Mouse (Mus musculus): ENCODE data around the gene Nek11. TPM values are rescaled to one million over a fixed set of nuclear protein-coding genes. Genes with fewer than 3 reads are reported as not detected.

Gene Nek11
- polyA plus RNA-seq, 1 experiment from 2014 or later = 5.3 TPM

GRCm38 (mm10) chr9:105376411-105376810 is 18.9 kb downstream of the Nek11 start:
- no peaks in the 10 kb centered on the region for H3K27me3 ChIP-seq (ENCODE audit: control insufficient read depth, insufficient read depth, low read depth, low read length)
- peaks cover 16% of the 10 kb centered on the region for H3K4me1 ChIP-seq (ENCODE audit: control insufficient read depth, insufficient read depth, low read length)
- H3K9ac ChIP-seq (ENCODE audit: low read depth, low read length) = no peak overlapping the region
- H3K4me3 ChIP-seq (ENCODE audit: low read depth, low read length) = no peak overlapping the region
- ATAC-seq = no peak
- H3K36me3 ChIP-seq (ENCODE audit: control insufficient read depth, insufficient read depth, low read length) = no peaks in the 10 kb centered on the region
- peak overlapping the region; percentile 53 for H3K27ac ChIP-seq (ENCODE audit: low read length)
- H3K4me2 ChIP-seq (ENCODE audit: low read length) = no peak overlapping the region
- 63% methylated on average over 7 of the region's 7 CpGs for WGBS
- no peaks in the 10 kb centered on the region for H3K9me3 ChIP-seq (replicated peaks; ENCODE audit: control insufficient read depth, low read length, poor library complexity, severe bottlenecking)

DNA sequence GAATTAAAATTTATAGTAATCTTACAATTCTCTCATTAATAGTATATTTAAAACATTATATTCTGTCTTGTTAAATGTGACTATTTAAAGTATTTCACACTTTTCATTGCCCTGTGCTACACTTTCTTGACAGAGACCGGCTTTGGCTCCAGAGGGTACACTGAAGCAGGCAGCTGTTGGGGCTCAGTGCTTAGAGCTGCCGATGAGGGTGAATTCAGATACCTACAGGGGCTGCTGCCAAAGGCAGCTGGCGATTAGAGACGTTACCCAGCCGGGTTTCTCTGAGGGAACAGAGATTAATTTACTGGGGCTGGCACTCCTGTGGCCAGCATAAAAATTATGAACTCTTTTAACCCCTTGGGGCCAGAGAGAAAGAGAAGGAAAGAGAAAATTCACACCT is 21.0 kb downstream of the Nek11 start:
- Histone ChIP-seq H3K36me3 (ENCODE audit: control insufficient read depth, insufficient read depth, low read length) (no peaks in the 10 kb centered on the region), H3K4me1 (ENCODE audit: control insufficient read depth, insufficient read depth, low read length) (peaks cover 5% of the 10 kb centered on the region; the same call in 1 of the 2 replicates), H3K9me3 (replicated peaks; ENCODE audit: control insufficient read depth, low read length, poor library complexity, severe bottlenecking) (no peaks in the 10 kb centered on the region), H3K27ac (ENCODE audit: low read length) (no peak overlapping the region), H3K9ac (ENCODE audit: low read depth, low read length) (no peak overlapping the region), H3K4me3 (ENCODE audit: low read depth, low read length) (no peak overlapping the region), H3K27me3 (ENCODE audit: control insufficient read depth, insufficient read depth, low read depth, low read length) (no peaks in the 10 kb centered on the region), H3K4me2 (ENCODE audit: low read length) (no peak overlapping the region)
- no peak for ATAC-seq
- 40% methylated on average over 5 of the region's 5 CpGs for WGBS

- WGBS = 91% methylated on average over 3 of the region's 3 CpGs
- H3K4me3 ChIP-seq (ENCODE audit: low read depth, low read length) = no peak overlapping the region
- H3K27me3 ChIP-seq (ENCODE audit: control insufficient read depth, insufficient read depth, low read depth, low read length) = no peaks in the 10 kb centered on the region
These were observed 26.7 kb downstream of the Nek11 start for GRCm38 (mm10) chr9:105368605-105369004.

GRCm38 (mm10) chr9:105366199-105366598 is 29.1 kb downstream of the Nek11 start:
- WGBS = 90% methylated on average over 4 of the region's 4 CpGs
- Histone ChIP-seq H3K4me1 (ENCODE audit: control insufficient read depth, insufficient read depth, low read length) (no peaks in the 10 kb centered on the region), H3K9me3 (replicated peaks; ENCODE audit: control insufficient read depth, low read length, poor library complexity, severe bottlenecking) (no peaks in the 10 kb centered on the region), H3K9ac (ENCODE audit: low read depth, low read length) (no peak overlapping the region), H3K36me3 (ENCODE audit: control insufficient read depth, insufficient read depth, low read length) (no peaks in the 10 kb centered on the region), H3K27me3 (ENCODE audit: control insufficient read depth, insufficient read depth, low read depth, low read length) (no peaks in the 10 kb centered on the region), H3K4me3 (ENCODE audit: low read depth, low read length) (no peak overlapping the region), H3K27ac (ENCODE audit: low read length) (no peak overlapping the region), H3K4me2 (ENCODE audit: low read length) (no peak overlapping the region)
- no peak for ATAC-seq

More at GRCm38 (mm10) chr9:105368605-105369004, 26.7 kb downstream of the Nek11 start:
- no peaks in the 10 kb centered on the region for H3K4me1 ChIP-seq (ENCODE audit: control insufficient read depth, insufficient read depth, low read length)
- no peak overlapping the region for H3K27ac ChIP-seq (ENCODE audit: low read length)
- H3K36me3 ChIP-seq (ENCODE audit: control insufficient read depth, insufficient read depth, low read length) = no peaks in the 10 kb centered on the region
- no peaks in the 10 kb centered on the region for H3K9me3 ChIP-seq (replicated peaks; ENCODE audit: control insufficient read depth, low read length, poor library complexity, severe bottlenecking)
- H3K4me2 ChIP-seq (ENCODE audit: low read length) = no peak overlapping the region
- ATAC-seq = no peak
- no peak overlapping the region for H3K9ac ChIP-seq (ENCODE audit: low read depth, low read length)

- 64% methylated on average over 5 of the region's 5 CpGs for WGBS
- ATAC-seq = no peak
- no peaks in the 10 kb centered on the region for H3K9me3 ChIP-seq (replicated peaks; ENCODE audit: control insufficient read depth, low read length, poor library complexity, severe bottlenecking)
- H3K9ac ChIP-seq (ENCODE audit: low read depth, low read length) = no peak overlapping the region
- no peak overlapping the region for H3K4me3 ChIP-seq (ENCODE audit: low read depth, low read length)
- H3K36me3 ChIP-seq (ENCODE audit: control insufficient read depth, insufficient read depth, low read length) = no peaks in the 10 kb centered on the region
- H3K4me1 ChIP-seq (ENCODE audit: control insufficient read depth, insufficient read depth, low read length) = no peaks in the 10 kb centered on the region
- H3K4me2 ChIP-seq (ENCODE audit: low read length) = no peak overlapping the region
- H3K27ac ChIP-seq (ENCODE audit: low read length) = no peak overlapping the region
- H3K27me3 ChIP-seq (ENCODE audit: control insufficient read depth, insufficient read depth, low read depth, low read length) = no peaks in the 10 kb centered on the region
These were observed 31.6 kb downstream of the Nek11 start for GRCm38 (mm10) chr9:105363520-105364231.

GRCm38 (mm10) chr9:105362181-105362580 is 33.1 kb downstream of the Nek11 start:
- Histone ChIP-seq H3K9ac (ENCODE audit: low read depth, low read length) (no peak overlapping the region), H3K4me1 (ENCODE audit: control insufficient read depth, insufficient read depth, low read length) (no peaks in the 10 kb centered on the region), H3K4me2 (ENCODE audit: low read length) (no peak overlapping the region), H3K4me3 (ENCODE audit: low read depth, low read length) (no peak overlapping the region), H3K36me3 (ENCODE audit: control insufficient read depth, insufficient read depth, low read length) (no peaks in the 10 kb centered on the region), H3K27ac (ENCODE audit: low read length) (no peak overlapping the region), H3K9me3 (replicated peaks; ENCODE audit: control insufficient read depth, low read length, poor library complexity, severe bottlenecking) (no peaks in the 10 kb centered on the region), H3K27me3 (ENCODE audit: control insufficient read depth, insufficient read depth, low read depth, low read length) (no peaks in the 10 kb centered on the region)
- WGBS = 71% methylated on average over 2 of the region's 2 CpGs
- no peak for ATAC-seq

DNA sequence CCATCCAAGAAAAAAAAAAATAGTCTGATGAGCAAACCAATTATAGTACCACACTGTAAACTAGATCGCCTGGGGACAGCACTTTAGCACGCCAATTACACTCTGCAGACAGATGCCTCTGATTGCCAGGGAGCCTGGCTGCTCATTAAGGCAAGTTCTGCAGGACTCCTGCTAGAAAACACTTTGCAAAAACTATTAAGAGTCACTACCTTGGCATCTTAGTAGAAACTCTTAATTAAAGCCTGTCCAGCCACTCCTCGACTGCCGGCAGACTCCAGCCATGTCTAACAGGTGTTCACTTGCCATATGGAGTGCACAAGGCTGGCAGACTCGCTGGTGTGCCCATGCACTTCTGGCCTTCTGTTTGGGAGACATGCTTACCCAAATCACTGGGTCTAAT is 46.3 kb downstream of the Nek11 start:
- 48% methylated on average over 5 of the region's 5 CpGs for WGBS
- no peak overlapping the region for H3K9ac ChIP-seq (ENCODE audit: low read depth, low read length)
- ATAC-seq = no peak
- H3K36me3 ChIP-seq (ENCODE audit: control insufficient read depth, insufficient read depth, low read length) = no peaks in the 10 kb centered on the region
- H3K4me1 ChIP-seq (ENCODE audit: control insufficient read depth, insufficient read depth, low read length) = 0 out of 2 replicates have a peak, but pooled peaks cover 2% of the 10 kb centered on the region
- H3K9me3 ChIP-seq (replicated peaks; ENCODE audit: control insufficient read depth, low read length, poor library complexity, severe bottlenecking) = no peaks in the 10 kb centered on the region
- H3K27me3 ChIP-seq (ENCODE audit: control insufficient read depth, insufficient read depth, low read depth, low read length) = no peaks in the 10 kb centered on the region
- H3K4me3 ChIP-seq (ENCODE audit: low read depth, low read length) = no peak overlapping the region
- H3K27ac ChIP-seq (ENCODE audit: low read length) = no peak overlapping the region
- no peak overlapping the region for H3K4me2 ChIP-seq (ENCODE audit: low read length)

- Histone ChIP-seq H3K36me3 (ENCODE audit: control insufficient read depth, insufficient read depth, low read length) (no peaks in the 10 kb centered on the region), H3K27ac (ENCODE audit: low read length) (no peak overlapping the region), H3K9ac (ENCODE audit: low read depth, low read length) (no peak overlapping the region), H3K27me3 (ENCODE audit: control insufficient read depth, insufficient read depth, low read depth, low read length) (no peaks in the 10 kb centered on the region), H3K4me3 (ENCODE audit: low read depth, low read length) (no peak overlapping the region), H3K4me2 (ENCODE audit: low read length) (no peak overlapping the region), H3K9me3 (replicated peaks; ENCODE audit: control insufficient read depth, low read length, poor library complexity, severe bottlenecking) (no peaks in the 10 kb centered on the region), H3K4me1 (ENCODE audit: control insufficient read depth, insufficient read depth, low read length) (0 out of 2 replicates have a peak, but pooled peaks cover 2% of the 10 kb centered on the region)
- no peak for ATAC-seq
- WGBS = 71% methylated on average over 10 of the region's 10 CpGs
These were observed 46.9 kb downstream of the Nek11 start for GRCm38 (mm10) chr9:105348242-105349031.
